Mouse (Mus musculus): Measurements from ENCODE around the gene Dclk3. TPM values are rescaled to one million over a fixed set of nuclear protein-coding genes. Genes with fewer than 3 reads are reported as not detected.

The Dclk3 gene
- polyA plus RNA-seq, 1 experiment from 2014 or later = 0.29 TPM

GRCm38 (mm10) chr9:111404346-111405079 lies 34.4 kb upstream of the Dclk3 start:
- Histone ChIP-seq H3K9ac (replicated peaks; ENCODE audit: low read depth, low read length) (no peak overlapping the region), H3K4me1 (ENCODE audit: control insufficient read depth, insufficient read depth, low read length) (peaks cover 8% of the 10 kb centered on the region), H3K9me3 (ENCODE audit: control insufficient read depth, low read depth, low read length) (no peaks in the 10 kb centered on the region), H3K27me3 (ENCODE audit: control insufficient read depth, insufficient read depth, low read length) (no peaks in the 10 kb centered on the region), H3K4me3 (ENCODE audit: low read depth, low read length) (no peak overlapping the region), H3K4me2 (replicated peaks; ENCODE audit: low read depth, low read length) (no peak overlapping the region), H3K36me3 (ENCODE audit: control insufficient read depth, insufficient read depth, low read length) (no peaks in the 10 kb centered on the region), H3K27ac (ENCODE audit: low read length) (no peak overlapping the region)
- no peak for ATAC-seq (ENCODE audit: insufficient number of reproducible peaks, insufficient read depth, low FRiP score, low read depth)
- 71% methylated on average over 12 of the region's 12 CpGs for WGBS

GRCm38 (mm10) chr9:111405080-111405428 lies 33.8 kb upstream of the Dclk3 start:
- Histone ChIP-seq H3K27me3 (ENCODE audit: control insufficient read depth, insufficient read depth, low read length) (no peaks in the 10 kb centered on the region), H3K4me2 (replicated peaks; ENCODE audit: low read depth, low read length) (no peak overlapping the region), H3K9me3 (ENCODE audit: control insufficient read depth, low read depth, low read length) (no peaks in the 10 kb centered on the region), H3K27ac (ENCODE audit: low read length) (no peak overlapping the region), H3K9ac (replicated peaks; ENCODE audit: low read depth, low read length) (no peak overlapping the region), H3K4me1 (ENCODE audit: control insufficient read depth, insufficient read depth, low read length) (peaks cover 8% of the 10 kb centered on the region), H3K4me3 (ENCODE audit: low read depth, low read length) (no peak overlapping the region), H3K36me3 (ENCODE audit: control insufficient read depth, insufficient read depth, low read length) (no peaks in the 10 kb centered on the region)
- no peak for ATAC-seq (ENCODE audit: insufficient number of reproducible peaks, insufficient read depth, low FRiP score, low read depth)
- WGBS = 87% methylated on average over 6 of the region's 6 CpGs

DNA sequence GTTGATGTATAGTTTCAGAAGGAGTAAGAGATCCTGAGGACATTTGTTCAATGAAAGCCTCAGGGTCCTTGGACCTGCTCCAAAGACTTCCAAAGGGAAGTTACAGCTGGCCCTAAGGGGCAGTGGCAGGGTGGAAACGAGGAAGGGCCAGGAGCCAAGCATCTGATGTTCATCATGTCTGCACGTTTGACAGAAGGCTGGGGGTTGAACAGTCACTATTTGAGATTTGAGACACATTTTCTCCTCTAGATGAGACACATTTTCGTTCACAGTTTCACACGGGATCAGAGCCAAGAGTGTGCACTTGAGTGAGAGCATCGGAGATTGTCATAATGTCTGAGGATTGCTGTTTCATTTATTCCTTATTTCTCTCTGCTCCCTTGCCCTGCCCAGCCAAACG lies 30.9 kb upstream of the Dclk3 start:
- H3K27me3 ChIP-seq (ENCODE audit: control insufficient read depth, insufficient read depth, low read length) = no peaks in the 10 kb centered on the region
- H3K4me3 ChIP-seq (ENCODE audit: low read depth, low read length) = no peak overlapping the region
- H3K9me3 ChIP-seq (ENCODE audit: control insufficient read depth, low read depth, low read length) = no peaks in the 10 kb centered on the region
- WGBS = 44% methylated on average over 6 of the region's 6 CpGs
- H3K4me2 ChIP-seq (replicated peaks; ENCODE audit: low read depth, low read length) = no peak overlapping the region
- peak; percentile 54; the same call in 1 of the 2 replicates for ATAC-seq (ENCODE audit: insufficient number of reproducible peaks, insufficient read depth, low FRiP score, low read depth)
- peak overlapping the region; percentile 21; the same call in 1 of the 2 replicates for H3K27ac ChIP-seq (ENCODE audit: low read length)
- H3K36me3 ChIP-seq (ENCODE audit: control insufficient read depth, insufficient read depth, low read length) = no peaks in the 10 kb centered on the region
- H3K9ac ChIP-seq (replicated peaks; ENCODE audit: low read depth, low read length) = no peak overlapping the region
- peaks cover 8% of the 10 kb centered on the region for H3K4me1 ChIP-seq (ENCODE audit: control insufficient read depth, insufficient read depth, low read length)

- H3K4me1 ChIP-seq (ENCODE audit: control insufficient read depth, insufficient read depth, low read length) = peaks cover 8% of the 10 kb centered on the region
- no peaks in the 10 kb centered on the region for H3K9me3 ChIP-seq (ENCODE audit: control insufficient read depth, low read depth, low read length)
- H3K4me2 ChIP-seq (replicated peaks; ENCODE audit: low read depth, low read length) = no peak overlapping the region
- H3K27ac ChIP-seq (ENCODE audit: low read length) = peak overlapping the region; percentile 21; the same call in 1 of the 2 replicates
- 68% methylated on average over 10 of the region's 10 CpGs for WGBS
- H3K27me3 ChIP-seq (ENCODE audit: control insufficient read depth, insufficient read depth, low read length) = no peaks in the 10 kb centered on the region
- no peaks in the 10 kb centered on the region for H3K36me3 ChIP-seq (ENCODE audit: control insufficient read depth, insufficient read depth, low read length)
- no peak overlapping the region for H3K4me3 ChIP-seq (ENCODE audit: low read depth, low read length)
- no peak for ATAC-seq (ENCODE audit: insufficient number of reproducible peaks, insufficient read depth, low FRiP score, low read depth)
- H3K9ac ChIP-seq (replicated peaks; ENCODE audit: low read depth, low read length) = no peak overlapping the region
Measured at GRCm38 (mm10) chr9:111408427-111408826, 30.5 kb upstream of the Dclk3 start.

- ATAC-seq (ENCODE audit: insufficient number of reproducible peaks, insufficient read depth, low FRiP score, low read depth) = no peak
- Histone ChIP-seq H3K4me3 (ENCODE audit: low read depth, low read length) (no peak overlapping the region), H3K9me3 (ENCODE audit: control insufficient read depth, low read depth, low read length) (no peaks in the 10 kb centered on the region), H3K27me3 (ENCODE audit: control insufficient read depth, insufficient read depth, low read length) (no peaks in the 10 kb centered on the region), H3K4me1 (ENCODE audit: control insufficient read depth, insufficient read depth, low read length) (no peaks in the 10 kb centered on the region; the same call in 1 of the 2 replicates), H3K27ac (ENCODE audit: low read length) (no peak overlapping the region), H3K36me3 (ENCODE audit: control insufficient read depth, insufficient read depth, low read length) (no peaks in the 10 kb centered on the region), H3K4me2 (replicated peaks; ENCODE audit: low read depth, low read length) (no peak overlapping the region), H3K9ac (replicated peaks; ENCODE audit: low read depth, low read length) (no peak overlapping the region)
- 80% methylated on average over 16 of the region's 16 CpGs for WGBS
Measured at GRCm38 (mm10) chr9:111412471-111413160, 26.3 kb upstream of the Dclk3 start.

DNA sequence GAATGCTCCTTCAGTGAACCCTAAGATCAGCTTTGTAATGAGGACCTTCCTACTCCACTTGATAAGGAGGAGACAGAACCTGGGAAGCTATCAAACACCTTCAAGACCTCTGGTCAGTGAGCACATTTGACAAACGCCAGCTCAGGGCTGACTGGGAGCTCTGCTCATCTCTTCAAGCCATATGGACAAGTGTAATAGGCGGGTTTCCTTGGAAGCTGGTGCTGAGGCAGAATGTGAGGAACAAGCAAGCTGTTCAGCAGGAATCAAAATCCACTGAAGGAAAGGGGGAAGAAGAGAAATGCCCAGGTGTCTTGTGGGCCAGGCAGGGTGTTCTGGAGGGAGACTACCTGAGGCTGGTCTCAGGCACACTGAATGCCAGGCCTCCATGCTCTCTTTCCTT lies 17.0 kb upstream of the Dclk3 start:
- WGBS = 75% methylated on average over 2 of the region's 2 CpGs

DNA sequence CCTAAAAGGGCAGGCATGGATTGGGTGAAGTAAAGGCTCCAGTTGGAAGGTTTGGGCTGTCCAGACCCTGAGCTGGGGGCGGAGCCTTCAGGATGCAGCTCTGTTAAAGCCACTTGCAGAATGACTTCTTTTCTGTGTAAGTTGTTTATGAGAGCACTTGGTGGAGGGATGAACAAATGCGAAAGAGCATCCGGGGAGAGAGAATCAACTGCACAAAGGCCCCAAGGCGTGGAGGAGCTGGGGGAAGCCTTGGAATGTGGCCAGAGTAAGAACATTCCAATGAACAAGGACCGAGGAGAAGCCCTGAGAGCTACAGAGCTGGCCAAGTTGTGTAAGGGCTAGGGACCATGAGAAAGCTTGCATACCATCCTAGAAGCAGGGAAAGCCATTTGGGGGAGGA lies 16.3 kb upstream of the Dclk3 start:
- no peaks in the 10 kb centered on the region for H3K4me1 ChIP-seq (ENCODE audit: control insufficient read depth, insufficient read depth, low read length)
- no peaks in the 10 kb centered on the region for H3K36me3 ChIP-seq (ENCODE audit: control insufficient read depth, insufficient read depth, low read length)
- H3K4me2 ChIP-seq (replicated peaks; ENCODE audit: low read depth, low read length) = no peak overlapping the region
- WGBS = 49% methylated on average over 5 of the region's 5 CpGs
- no peaks in the 10 kb centered on the region for H3K27me3 ChIP-seq (ENCODE audit: control insufficient read depth, insufficient read depth, low read length)
- H3K27ac ChIP-seq (ENCODE audit: low read length) = no peak overlapping the region
- no peak for ATAC-seq (ENCODE audit: insufficient number of reproducible peaks, insufficient read depth, low FRiP score, low read depth)
- H3K9ac ChIP-seq (replicated peaks; ENCODE audit: low read depth, low read length) = no peak overlapping the region
- H3K9me3 ChIP-seq (ENCODE audit: control insufficient read depth, low read depth, low read length) = no peaks in the 10 kb centered on the region
- H3K4me3 ChIP-seq (ENCODE audit: low read depth, low read length) = no peak overlapping the region

More for the DNA sequence above, 17.0 kb upstream of the Dclk3 start:
- H3K36me3 ChIP-seq (ENCODE audit: control insufficient read depth, insufficient read depth, low read length) = no peaks in the 10 kb centered on the region
- H3K9me3 ChIP-seq (ENCODE audit: control insufficient read depth, low read depth, low read length) = no peaks in the 10 kb centered on the region
- no peak for ATAC-seq (ENCODE audit: insufficient number of reproducible peaks, insufficient read depth, low FRiP score, low read depth)
- no peak overlapping the region for H3K9ac ChIP-seq (replicated peaks; ENCODE audit: low read depth, low read length)
- H3K4me2 ChIP-seq (replicated peaks; ENCODE audit: low read depth, low read length) = no peak overlapping the region
- no peaks in the 10 kb centered on the region for H3K4me1 ChIP-seq (ENCODE audit: control insufficient read depth, insufficient read depth, low read length)
- no peaks in the 10 kb centered on the region for H3K27me3 ChIP-seq (ENCODE audit: control insufficient read depth, insufficient read depth, low read length)
- H3K4me3 ChIP-seq (ENCODE audit: low read depth, low read length) = no peak overlapping the region
- H3K27ac ChIP-seq (ENCODE audit: low read length) = no peak overlapping the region

DNA sequence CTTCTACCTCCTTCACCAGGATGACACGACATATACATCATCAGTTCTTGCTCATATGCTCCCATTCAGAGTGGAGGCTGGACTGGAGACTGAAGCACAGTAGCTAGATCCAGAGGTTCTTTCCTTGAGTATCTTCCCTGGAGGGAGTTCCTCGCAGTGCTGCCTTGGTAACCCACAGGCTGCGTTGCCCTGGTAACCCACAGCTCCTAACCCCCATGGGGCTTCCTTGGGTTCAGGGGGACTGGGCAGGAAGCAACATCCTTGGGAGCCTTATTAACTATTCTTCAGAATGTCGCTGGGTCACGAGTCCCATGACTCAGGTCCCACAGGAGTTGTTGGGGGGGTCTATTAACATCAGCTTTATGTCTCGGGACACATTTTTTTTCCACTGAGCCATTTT lies 13.8 kb upstream of the Dclk3 start:
- Histone ChIP-seq H3K27me3 (ENCODE audit: control insufficient read depth, insufficient read depth, low read length) (no peaks in the 10 kb centered on the region), H3K4me1 (ENCODE audit: control insufficient read depth, insufficient read depth, low read length) (no peaks in the 10 kb centered on the region), H3K27ac (ENCODE audit: low read length) (no peak overlapping the region), H3K9ac (replicated peaks; ENCODE audit: low read depth, low read length) (no peak overlapping the region), H3K36me3 (ENCODE audit: control insufficient read depth, insufficient read depth, low read length) (no peaks in the 10 kb centered on the region), H3K9me3 (ENCODE audit: control insufficient read depth, low read depth, low read length) (no peaks in the 10 kb centered on the region), H3K4me3 (ENCODE audit: low read depth, low read length) (no peak overlapping the region), H3K4me2 (replicated peaks; ENCODE audit: low read depth, low read length) (no peak overlapping the region)
- ATAC-seq (ENCODE audit: insufficient number of reproducible peaks, insufficient read depth, low FRiP score, low read depth) = no peak
- 72% methylated on average over 6 of the region's 6 CpGs for WGBS

Measured in stomach, embryonic 14.5 days (tissue).